Mouse (Mus musculus): ENCODE results near the gene Rbm17.
"Not testable (repeated sequence)": the region's sequence is repeated elsewhere in the genome, so short reads cannot be mapped to it uniquely, and the experiment has no call there.

Gene Rbm17

GRCm38 (mm10) chr2:11604053-11604452 is at the start of gene Rbm17:
TSS of gene Rbm17 (minus strand) at chr2:11604153.
- POLR2A ChIA-PET, result interaction anchor here in 3 of 4 experiments (0.6 to 1.9 kb wide), 5 partner anchors 9 to 289 kb away, joined by 3 to 10 read pairs (median 7); partner anchors contain the start of genes Ankrd16 (in 1 of the 3) and Fbh1 (in 1 of the 3)
- CTCF ChIA-PET, result interaction anchor here in 3 of 4 experiments (0.6 to 3.7 kb wide), 6 partner anchors 17 to 377 kb away, joined by 3 to 28 read pairs (median 6); no protein-coding TSS in a partner anchor

- ChIA-PET CTCF (interaction anchor here in 3 of 4 experiments (0.7 to 4.6 kb wide), 4 partner anchors 11 to 34 kb away, joined by 3 to 24 read pairs (median 4); no protein-coding TSS in a partner anchor), POLR2A (no interaction called here)
Measured at GRCm38 (mm10) chr2:11653330-11653729, 49.4 kb upstream of the Rbm17 start.

GRCm38 (mm10) chr2:11652780-11653179 is 48.8 kb upstream of the Rbm17 start:
- POLR2A ChIA-PET, result no interaction called here

GRCm38 (mm10) chr2:11652196-11652595 is 48.2 kb upstream of the Rbm17 start:
- ChIA-PET CTCF (interaction anchor here in 3 of 4 experiments (0.5 to 4.6 kb wide), 3 partner anchors 12 to 49 kb away, joined by 3 to 24 read pairs (median 3); no protein-coding TSS in a partner anchor), POLR2A (no interaction called here)

More at GRCm38 (mm10) chr2:11652780-11653179, 48.8 kb upstream of the Rbm17 start:
- CTCF ChIA-PET, result interaction anchor here in 1 of 4 experiments (1.3 to 4.6 kb wide), 2 partner anchors 11 to 35 kb away, joined by 3 to 24 read pairs; no protein-coding TSS in a partner anchor

GRCm38 (mm10) chr2:11651476-11651875 is 47.5 kb upstream of the Rbm17 start:
- CTCF ChIA-PET, result interaction anchor here in 3 of 4 experiments (0.5 to 4.6 kb wide), 4 partner anchors 13 to 523 kb away, joined by 3 to 24 read pairs (median 3); no protein-coding TSS in a partner anchor
- POLR2A ChIA-PET, result no interaction called here

GRCm38 (mm10) chr2:11645297-11645696 is 41.3 kb upstream of the Rbm17 start:
- CTCF ChIA-PET, result interaction anchor here in 3 of 4 experiments (0.6 to 1.2 kb wide), 4 partner anchors 19 to 946 kb away, joined by 3 to 5 read pairs (median 4); no protein-coding TSS in a partner anchor
- POLR2A ChIA-PET, result interaction anchor here in 1 of 4 experiments (0.6 kb wide), 1 partner anchor 205 kb away, joined by 5 read pairs; no protein-coding TSS in a partner anchor

- CTCF ChIA-PET, result interaction anchor here in 1 of 4 experiments (0.7 kb wide), 1 partner anchor 20 kb away, joined by 3 read pairs; no protein-coding TSS in a partner anchor
- POLR2A ChIA-PET, result no interaction called here
Measured at GRCm38 (mm10) chr2:11644057-11644456, 40.1 kb upstream of the Rbm17 start.

- POLR2A ChIA-PET, result no interaction called here
- CTCF ChIA-PET, result no interaction called here
Measured at GRCm38 (mm10) chr2:11642451-11642941, 38.5 kb upstream of the Rbm17 start, which contains the start of gene Il2ra. TSS of gene Il2ra (plus strand) at chr2:11642807.

- ChIA-PET CTCF (interaction anchor here in 1 of 4 experiments (0.7 to 1.6 kb wide), 2 partner anchors 26 to 27 kb away, joined by 4 to 5 read pairs; no protein-coding TSS in a partner anchor), POLR2A (interaction anchor here in 1 of 4 experiments (0.6 kb wide), 1 partner anchor 57 kb away, joined by 3 read pairs; no protein-coding TSS in a partner anchor)
Measured at GRCm38 (mm10) chr2:11637115-11637514, 33.2 kb upstream of the Rbm17 start.

- ChIA-PET POLR2A (interaction anchor here in 1 of 4 experiments (0.6 kb wide), 1 partner anchor 63 kb away, joined by 3 read pairs; no protein-coding TSS in a partner anchor), CTCF (interaction anchor here in 2 of 4 experiments (0.6 to 1.6 kb wide), 3 partner anchors 28 to 34 kb away, joined by 3 to 5 read pairs (median 3); no protein-coding TSS in a partner anchor)
Measured at GRCm38 (mm10) chr2:11636138-11636480, 32.2 kb upstream of the Rbm17 start.

GRCm38 (mm10) chr2:11635471-11636137 is 31.7 kb upstream of the Rbm17 start:
- POLR2A ChIA-PET, result no interaction called here
- CTCF ChIA-PET, result interaction anchor here in 2 of 4 experiments (0.6 to 1.2 kb wide), 3 partner anchors 28 to 33 kb away, joined by 3 read pairs; no protein-coding TSS in a partner anchor

- POLR2A ChIA-PET, result no interaction called here
- CTCF ChIA-PET, result interaction anchor here in 1 of 4 experiments (1.2 kb wide), 1 partner anchor 29 kb away, joined by 3 read pairs; no protein-coding TSS in a partner anchor
Measured at GRCm38 (mm10) chr2:11635035-11635434, 31.1 kb upstream of the Rbm17 start.

GRCm38 (mm10) chr2:11625890-11626289 is 21.9 kb upstream of the Rbm17 start, which contains the start of gene Gm17490:
TSS of gene Gm17490 (minus strand) at chr2:11626264.
- CTCF ChIA-PET, result no interaction called here

GRCm38 (mm10) chr2:11623726-11624125 is 19.8 kb upstream of the Rbm17 start:
- POLR2A ChIA-PET, result no interaction called here

More at GRCm38 (mm10) chr2:11625890-11626289, 21.9 kb upstream of the Rbm17 start, which contains the start of gene Gm17490:
- POLR2A ChIA-PET, result no interaction called here

GRCm38 (mm10) chr2:11623173-11623572 is 19.2 kb upstream of the Rbm17 start:
- POLR2A ChIA-PET, result no interaction called here
- CTCF ChIA-PET, result interaction anchor here in 1 of 4 experiments (1.3 kb wide), 1 partner anchor 41 kb away, joined by 4 read pairs; no protein-coding TSS in a partner anchor

More at GRCm38 (mm10) chr2:11623726-11624125, 19.8 kb upstream of the Rbm17 start:
- CTCF ChIA-PET, result interaction anchor here in 2 of 4 experiments (0.7 to 1.3 kb wide), 2 partner anchors 40 to 123 kb away, joined by 4 read pairs; no protein-coding TSS in a partner anchor

GRCm38 (mm10) chr2:11619598-11619997 is 15.6 kb upstream of the Rbm17 start:
- ChIA-PET CTCF (interaction anchor here in 3 of 4 experiments (0.6 to 1.9 kb wide), 3 partner anchors 17 to 64 kb away, joined by 3 to 5 read pairs (median 3); no protein-coding TSS in a partner anchor), POLR2A (interaction anchor here in 1 of 4 experiments (1.5 kb wide), 1 partner anchor 17 kb away, joined by 6 read pairs; no protein-coding TSS in a partner anchor)

GRCm38 (mm10) chr2:11616846-11617245 is 12.9 kb upstream of the Rbm17 start:
- ChIA-PET POLR2A (no interaction called here), CTCF (no interaction called here)

- ChIA-PET POLR2A (interaction anchor here in 1 of 4 experiments (2.0 kb wide), 1 partner anchor 10 kb away, joined by 10 read pairs; the partner anchor contains the start of gene Rbm17), CTCF (interaction anchor here in 2 of 4 experiments (0.6 to 1.5 kb wide), 3 partner anchors 8 to 282 kb away, joined by 3 read pairs; no protein-coding TSS in a partner anchor)
Measured at GRCm38 (mm10) chr2:11612939-11613338, 9.0 kb upstream of the Rbm17 start.

GRCm38 (mm10) chr2:11606718-11607117 is 2.8 kb upstream of the Rbm17 start:
- POLR2A ChIA-PET, result not testable (repeated sequence)
- CTCF ChIA-PET, result interaction anchor here in 1 of 4 experiments (0.7 kb wide), 1 partner anchor 92 kb away, joined by 3 read pairs; no protein-coding TSS in a partner anchor

Measured in embryonic stem cell, embryonic (primary cell).